Mouse (Mus musculus): ENCODE results near the gene Pawr. TPM values are rescaled to one million over a fixed set of nuclear protein-coding genes. Genes with fewer than 3 reads are reported as not detected.

Pawr gene
- polyA plus RNA-seq, 1 experiment from 2014 or later, result 14.4 TPM

DNA sequence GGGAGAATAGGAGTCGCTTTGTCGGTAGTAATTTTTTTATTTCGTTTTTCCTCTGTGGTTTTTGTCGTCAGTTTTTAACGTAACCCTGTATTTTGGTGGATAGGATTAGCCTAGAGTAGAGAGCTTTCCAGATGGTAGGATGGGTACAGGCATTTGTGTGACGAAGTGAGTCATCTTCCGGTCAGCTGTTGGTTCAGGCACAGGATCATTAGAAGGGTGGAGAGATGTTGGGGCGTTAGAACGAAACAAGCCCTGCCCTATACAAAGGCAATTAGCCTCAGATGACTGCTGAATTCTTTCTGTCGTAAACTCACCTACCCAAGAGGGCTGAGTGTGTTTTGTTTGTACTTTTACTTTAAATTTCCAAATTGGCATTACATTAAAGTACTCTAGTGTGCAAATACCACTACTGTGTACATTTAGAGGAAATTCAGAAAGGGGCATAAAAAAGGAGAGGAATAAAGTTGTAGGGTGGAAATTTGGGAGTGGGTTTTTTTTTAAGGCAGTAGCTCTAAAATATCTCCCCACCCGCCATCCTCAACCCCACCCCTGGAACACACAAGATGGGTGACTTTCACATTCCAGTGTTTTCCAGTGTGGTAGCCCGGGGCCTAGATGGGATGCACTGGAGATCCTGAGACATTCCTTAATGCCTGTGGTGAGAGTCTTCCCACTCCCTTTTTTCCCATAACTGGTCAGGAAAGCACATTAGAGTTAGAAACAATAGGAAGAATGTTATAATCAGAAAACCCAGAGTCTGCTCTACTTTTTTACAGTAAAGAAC is 40.0 kb upstream of the Pawr start:
- 77% methylated on average over 12 of the region's 12 CpGs for WGBS

DNA sequence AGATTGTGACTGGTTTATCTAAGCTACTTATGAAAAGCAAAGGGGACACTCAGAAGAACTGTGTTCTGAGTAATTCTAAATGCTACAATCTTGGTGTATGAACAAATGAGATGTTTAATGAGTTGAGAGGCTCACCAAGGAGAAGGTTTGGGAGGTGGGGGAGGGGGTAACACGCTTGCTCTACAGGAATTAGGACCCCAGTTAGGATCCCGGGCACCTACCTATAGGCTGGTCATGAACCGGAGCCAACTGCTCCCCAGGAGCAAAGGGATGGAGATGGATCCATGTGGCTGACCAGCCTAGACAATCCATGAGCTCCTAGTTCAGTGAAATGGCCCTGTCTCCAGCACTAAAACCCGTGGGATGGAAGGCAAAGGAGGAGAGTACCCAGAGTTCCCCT is 39.3 kb upstream of the Pawr start:
- Histone ChIP-seq H3K4me2 (ENCODE audit: low read depth, low read length) (no peak overlapping the region), H3K36me3 (ENCODE audit: control insufficient read depth, insufficient read depth, low read length) (no peaks in the 10 kb centered on the region), H3K9ac (ENCODE audit: low read length) (no peak overlapping the region), H3K9me3 (ENCODE audit: control insufficient read depth, low read length) (no peaks in the 10 kb centered on the region), H3K4me3 (ENCODE audit: low read length) (no peak overlapping the region), H3K4me1 (replicated peaks; ENCODE audit: control insufficient read depth, insufficient read depth, low read length) (0 out of 2 replicates have a peak, but pooled peaks cover 2% of the 10 kb centered on the region), H3K27ac (ENCODE audit: low read length) (no peak overlapping the region), H3K27me3 (ENCODE audit: control insufficient read depth, insufficient read depth, low read depth, low read length) (no peaks in the 10 kb centered on the region)
- no peak for ATAC-seq (ENCODE audit: low read depth)
- WGBS, result 80% methylated on average over 4 of the region's 4 CpGs

More for the DNA sequence above, 40.0 kb upstream of the Pawr start:
- Histone ChIP-seq H3K36me3 (ENCODE audit: control insufficient read depth, insufficient read depth, low read length) (no peaks in the 10 kb centered on the region), H3K27ac (ENCODE audit: low read length) (no peak overlapping the region), H3K4me1 (replicated peaks; ENCODE audit: control insufficient read depth, insufficient read depth, low read length) (0 out of 2 replicates have a peak, but pooled peaks cover 2% of the 10 kb centered on the region), H3K4me3 (ENCODE audit: low read length) (no peak overlapping the region), H3K4me2 (ENCODE audit: low read depth, low read length) (no peak overlapping the region), H3K9me3 (ENCODE audit: control insufficient read depth, low read length) (no peaks in the 10 kb centered on the region), H3K9ac (ENCODE audit: low read length) (no peak overlapping the region), H3K27me3 (ENCODE audit: control insufficient read depth, insufficient read depth, low read depth, low read length) (no peaks in the 10 kb centered on the region)
- ATAC-seq (ENCODE audit: low read depth), result no peak

DNA sequence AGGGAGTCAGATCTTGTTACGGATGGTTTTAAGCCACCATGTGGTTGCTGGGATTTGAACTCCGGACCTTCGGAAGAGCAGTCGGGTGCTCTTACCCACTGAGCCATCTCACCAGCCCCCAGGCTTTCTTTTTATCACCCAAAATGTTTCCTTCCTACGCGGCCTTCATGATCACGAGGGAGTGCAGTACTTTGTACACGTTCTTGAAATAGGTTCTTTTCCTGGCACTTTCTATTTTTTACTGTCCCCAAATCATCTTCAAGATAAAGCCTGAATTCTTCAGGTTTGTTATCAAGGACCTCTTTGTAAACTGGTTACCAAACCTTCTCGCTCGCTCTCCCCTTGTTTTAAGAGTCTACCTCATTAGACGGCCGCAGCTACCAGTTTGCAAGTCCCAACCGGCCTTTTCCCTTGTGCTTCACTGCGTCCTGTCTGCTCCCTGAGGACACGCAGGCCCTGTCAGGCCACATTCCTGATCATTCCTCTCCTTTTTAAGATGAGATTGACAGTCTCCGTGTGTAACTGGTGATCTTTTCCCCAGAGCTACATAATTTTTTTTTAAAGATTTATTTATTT is 38.2 kb upstream of the Pawr start:
- Histone ChIP-seq H3K9ac (ENCODE audit: low read length) (no peak overlapping the region), H3K4me1 (replicated peaks; ENCODE audit: control insufficient read depth, insufficient read depth, low read length) (0 out of 2 replicates have a peak, but pooled peaks cover 2% of the 10 kb centered on the region), H3K4me3 (ENCODE audit: low read length) (no peak overlapping the region), H3K27me3 (ENCODE audit: control insufficient read depth, insufficient read depth, low read depth, low read length) (no peaks in the 10 kb centered on the region), H3K36me3 (ENCODE audit: control insufficient read depth, insufficient read depth, low read length) (no peaks in the 10 kb centered on the region), H3K4me2 (ENCODE audit: low read depth, low read length) (no peak overlapping the region), H3K9me3 (ENCODE audit: control insufficient read depth, low read length) (no peaks in the 10 kb centered on the region), H3K27ac (ENCODE audit: low read length) (no peak overlapping the region)
- WGBS, result 79% methylated on average over 16 of the region's 16 CpGs
- ATAC-seq (ENCODE audit: low read depth), result no peak

DNA sequence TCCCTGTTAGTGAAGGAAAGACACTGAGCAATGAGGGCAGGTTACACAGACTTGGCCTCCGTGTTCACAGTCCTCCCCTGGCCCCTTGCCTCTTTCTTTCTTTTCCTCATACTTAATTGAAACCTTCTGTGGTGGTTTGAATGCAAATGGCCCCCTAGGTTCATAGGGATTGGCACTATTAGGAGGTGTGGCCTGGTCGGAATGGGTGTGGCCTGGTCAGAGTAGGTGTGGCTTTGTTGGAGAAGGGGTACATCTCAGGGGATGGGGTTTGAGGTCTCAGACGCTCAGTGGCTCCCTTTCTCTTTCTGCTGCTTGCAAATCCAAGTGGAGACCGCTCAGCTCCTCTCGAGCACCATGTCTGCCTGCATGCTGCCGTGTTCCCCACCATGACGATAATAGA is 37.2 kb upstream of the Pawr start:
- no peak overlapping the region for H3K27ac ChIP-seq (ENCODE audit: low read length)
- 0 out of 2 replicates have a peak, but pooled peaks cover 2% of the 10 kb centered on the region for H3K4me1 ChIP-seq (replicated peaks; ENCODE audit: control insufficient read depth, insufficient read depth, low read length)
- no peaks in the 10 kb centered on the region for H3K9me3 ChIP-seq (ENCODE audit: control insufficient read depth, low read length)
- 88% methylated on average over 7 of the region's 7 CpGs for WGBS
- no peak overlapping the region for H3K4me3 ChIP-seq (ENCODE audit: low read length)
- ATAC-seq (ENCODE audit: low read depth), result no peak
- H3K27me3 ChIP-seq (ENCODE audit: control insufficient read depth, insufficient read depth, low read depth, low read length), result no peaks in the 10 kb centered on the region
- no peak overlapping the region for H3K4me2 ChIP-seq (ENCODE audit: low read depth, low read length)
- no peaks in the 10 kb centered on the region for H3K36me3 ChIP-seq (ENCODE audit: control insufficient read depth, insufficient read depth, low read length)
- H3K9ac ChIP-seq (ENCODE audit: low read length), result no peak overlapping the region

DNA sequence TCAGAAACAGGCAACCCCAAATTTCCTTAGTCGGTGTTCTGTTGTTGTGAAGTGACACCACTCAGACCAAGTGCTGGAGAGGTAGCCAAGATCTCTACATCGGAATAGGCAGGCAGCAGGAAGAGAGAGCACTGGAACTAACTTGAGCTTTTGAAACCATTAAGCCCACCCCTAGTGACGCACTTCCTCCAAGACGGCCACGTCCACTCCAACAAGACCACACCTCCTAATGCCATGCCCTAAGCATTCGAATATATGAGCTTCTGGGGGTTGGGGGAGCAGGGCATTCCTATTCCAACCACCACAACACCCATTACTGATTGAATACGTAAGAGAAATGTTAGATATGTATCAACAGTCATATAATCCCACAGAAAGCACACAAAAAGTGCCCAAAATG is 35.5 kb upstream of the Pawr start:
- Histone ChIP-seq H3K9ac (ENCODE audit: low read length) (no peak overlapping the region), H3K4me1 (replicated peaks; ENCODE audit: control insufficient read depth, insufficient read depth, low read length) (0 out of 2 replicates have a peak, but pooled peaks cover 2% of the 10 kb centered on the region), H3K9me3 (ENCODE audit: control insufficient read depth, low read length) (no peaks in the 10 kb centered on the region), H3K4me3 (ENCODE audit: low read length) (no peak overlapping the region), H3K27me3 (ENCODE audit: control insufficient read depth, insufficient read depth, low read depth, low read length) (no peaks in the 10 kb centered on the region), H3K4me2 (ENCODE audit: low read depth, low read length) (no peak overlapping the region), H3K36me3 (ENCODE audit: control insufficient read depth, insufficient read depth, low read length) (no peaks in the 10 kb centered on the region), H3K27ac (ENCODE audit: low read length) (no peak overlapping the region)
- no peak for ATAC-seq (ENCODE audit: low read depth)
- WGBS, result 84% methylated on average over 7 of the region's 7 CpGs

DNA sequence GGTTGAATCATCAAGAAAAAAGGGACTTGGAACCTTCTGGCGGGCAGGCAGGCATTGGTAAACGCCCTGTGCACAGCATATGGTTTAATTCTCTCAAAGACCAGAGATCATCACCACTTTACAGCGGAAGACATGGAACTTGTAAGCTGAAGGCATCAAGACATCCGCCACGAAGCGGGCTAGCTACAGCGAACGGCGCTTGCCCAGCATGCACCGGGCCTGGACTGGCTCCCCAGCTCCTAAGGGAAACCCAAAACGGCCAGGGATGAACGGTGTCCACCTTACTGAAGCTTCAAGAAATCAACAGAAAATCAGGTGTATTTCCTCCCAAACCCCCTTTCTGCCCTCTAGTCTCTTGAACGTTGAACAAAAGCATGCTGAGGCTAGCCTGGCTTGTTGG is 33.7 kb upstream of the Pawr start:
- H3K4me3 ChIP-seq (ENCODE audit: low read length), result no peak overlapping the region
- 92% methylated on average over 13 of the region's 13 CpGs for WGBS
- H3K36me3 ChIP-seq (ENCODE audit: control insufficient read depth, insufficient read depth, low read length), result no peaks in the 10 kb centered on the region
- no peak overlapping the region for H3K9ac ChIP-seq (ENCODE audit: low read length)
- no peak overlapping the region for H3K27ac ChIP-seq (ENCODE audit: low read length)
- no peaks in the 10 kb centered on the region for H3K27me3 ChIP-seq (ENCODE audit: control insufficient read depth, insufficient read depth, low read depth, low read length)
- H3K4me1 ChIP-seq (replicated peaks; ENCODE audit: control insufficient read depth, insufficient read depth, low read length), result no peaks in the 10 kb centered on the region
- no peaks in the 10 kb centered on the region for H3K9me3 ChIP-seq (ENCODE audit: control insufficient read depth, low read length)
- no peak overlapping the region for H3K4me2 ChIP-seq (ENCODE audit: low read depth, low read length)
- no peak for ATAC-seq (ENCODE audit: low read depth)

DNA sequence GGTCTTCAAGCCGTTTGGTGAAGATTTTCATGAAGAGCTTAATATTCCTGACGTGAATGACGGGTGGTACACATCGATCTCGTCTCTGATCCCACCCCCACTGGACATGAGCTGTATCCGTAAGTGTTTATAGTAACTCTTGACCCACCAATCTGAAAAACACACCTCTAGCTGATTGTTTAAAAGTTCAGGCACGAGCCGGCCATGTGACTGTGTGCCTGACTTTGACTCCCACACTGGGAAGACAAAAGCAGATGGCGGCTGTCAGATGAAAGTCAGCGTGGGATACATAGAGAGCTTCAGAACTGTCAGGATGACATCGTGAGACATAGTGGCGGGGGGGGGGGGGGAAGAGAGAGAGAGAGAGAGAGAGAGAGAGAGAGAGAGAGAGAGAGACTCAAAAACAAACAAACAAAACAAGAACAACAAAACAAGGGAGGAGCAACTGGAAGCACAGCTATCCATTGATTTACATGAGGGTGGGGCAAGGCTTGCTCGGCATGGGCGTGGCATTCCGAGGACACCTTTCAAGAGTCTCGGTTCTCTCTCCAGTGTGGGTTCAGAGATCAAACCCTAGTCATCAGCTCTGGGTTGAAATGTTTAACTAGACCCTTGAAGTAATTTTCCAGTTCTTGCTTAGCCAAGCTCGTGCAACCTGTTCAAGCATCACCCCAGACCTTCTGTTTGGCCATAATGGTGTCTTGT is 32.9 kb upstream of the Pawr start:
- Histone ChIP-seq H3K27me3 (ENCODE audit: control insufficient read depth, insufficient read depth, low read depth, low read length) (no peaks in the 10 kb centered on the region), H3K27ac (ENCODE audit: low read length) (no peak overlapping the region), H3K4me1 (replicated peaks; ENCODE audit: control insufficient read depth, insufficient read depth, low read length) (no peaks in the 10 kb centered on the region), H3K4me3 (ENCODE audit: low read length) (no peak overlapping the region), H3K9ac (ENCODE audit: low read length) (no peak overlapping the region), H3K36me3 (ENCODE audit: control insufficient read depth, insufficient read depth, low read length) (no peaks in the 10 kb centered on the region), H3K4me2 (ENCODE audit: low read depth, low read length) (no peak overlapping the region), H3K9me3 (ENCODE audit: control insufficient read depth, low read length) (no peaks in the 10 kb centered on the region)
- WGBS, result 60% methylated on average over 16 of the region's 17 CpGs
- no peak for ATAC-seq (ENCODE audit: low read depth)

DNA sequence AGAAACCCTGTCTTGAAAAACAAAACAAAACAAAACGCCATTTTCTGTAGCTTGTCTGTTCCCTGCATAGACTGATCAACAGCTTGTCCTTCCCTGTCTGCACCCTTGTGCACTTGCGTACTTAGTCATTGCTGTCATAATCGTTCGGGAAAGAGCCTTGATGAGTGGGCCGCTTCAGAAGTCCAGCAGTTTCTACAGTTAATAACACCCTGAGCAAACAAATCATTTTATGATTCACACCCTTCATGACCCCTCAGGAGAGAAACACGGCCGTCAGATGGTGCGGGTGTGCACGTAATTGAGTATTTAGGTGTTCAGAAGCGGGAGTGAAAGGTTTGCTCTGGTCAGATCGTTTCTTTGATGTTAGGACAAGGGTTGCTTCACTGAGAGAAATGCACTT is 32.1 kb upstream of the Pawr start:
- Histone ChIP-seq H3K36me3 (ENCODE audit: control insufficient read depth, insufficient read depth, low read length) (no peaks in the 10 kb centered on the region), H3K27ac (ENCODE audit: low read length) (no peak overlapping the region), H3K27me3 (ENCODE audit: control insufficient read depth, insufficient read depth, low read depth, low read length) (no peaks in the 10 kb centered on the region), H3K4me2 (ENCODE audit: low read depth, low read length) (no peak overlapping the region), H3K4me1 (replicated peaks; ENCODE audit: control insufficient read depth, insufficient read depth, low read length) (no peaks in the 10 kb centered on the region), H3K9ac (ENCODE audit: low read length) (no peak overlapping the region), H3K4me3 (ENCODE audit: low read length) (no peak overlapping the region), H3K9me3 (ENCODE audit: control insufficient read depth, low read length) (no peaks in the 10 kb centered on the region)
- 38% methylated on average over 11 of the region's 11 CpGs for WGBS
- ATAC-seq (ENCODE audit: low read depth), result no peak; the same call in 1 of the 2 replicates

DNA sequence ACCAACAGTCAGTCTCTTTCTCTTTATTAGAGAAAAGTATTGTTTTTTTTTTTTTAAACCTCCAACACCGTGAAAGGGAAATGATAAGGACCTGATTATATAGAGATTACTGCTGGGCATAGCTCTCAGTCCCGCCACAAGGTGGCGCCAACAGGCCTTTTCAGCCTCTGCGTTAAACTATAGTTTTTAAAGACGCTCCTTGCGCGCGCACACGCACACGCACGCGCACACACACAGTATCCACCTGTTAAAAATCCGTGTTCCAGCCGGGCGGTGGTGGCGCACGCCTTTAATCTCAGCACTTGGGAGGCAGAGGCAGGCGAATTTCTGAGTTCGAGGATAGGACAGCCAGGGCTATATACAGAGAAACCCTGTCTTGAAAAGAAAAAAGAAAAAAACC is 31.1 kb upstream of the Pawr start:
- Histone ChIP-seq H3K36me3 (ENCODE audit: control insufficient read depth, insufficient read depth, low read length) (no peaks in the 10 kb centered on the region), H3K4me2 (ENCODE audit: low read depth, low read length) (peak overlapping the region; percentile 43; the same call in 1 of the 2 replicates), H3K9me3 (ENCODE audit: control insufficient read depth, low read length) (no peaks in the 10 kb centered on the region), H3K9ac (ENCODE audit: low read length) (no peak overlapping the region), H3K27me3 (ENCODE audit: control insufficient read depth, insufficient read depth, low read depth, low read length) (no peaks in the 10 kb centered on the region), H3K4me3 (ENCODE audit: low read length) (no peak overlapping the region), H3K4me1 (replicated peaks; ENCODE audit: control insufficient read depth, insufficient read depth, low read length) (no peaks in the 10 kb centered on the region), H3K27ac (ENCODE audit: low read length) (no peak overlapping the region)
- 10% methylated on average over 19 of the region's 19 CpGs for WGBS
- peak; percentile 77 for ATAC-seq (ENCODE audit: low read depth)
